Mouse (Mus musculus) ZHBTc4 (cell line): Measurements from ENCODE around the gene Gm17657.
"Not testable (repeated sequence)": the region's sequence is repeated elsewhere in the genome, so short reads cannot be mapped to it uniquely, and the experiment has no call there.

Experiments
- DNase-seq: peaks from one replicate; pipeline ENCODE4 v3.0.0-alpha.2; 2011; ENCODE audit warnings: low read depth, low spot score

The Gm17657 gene

DNA sequence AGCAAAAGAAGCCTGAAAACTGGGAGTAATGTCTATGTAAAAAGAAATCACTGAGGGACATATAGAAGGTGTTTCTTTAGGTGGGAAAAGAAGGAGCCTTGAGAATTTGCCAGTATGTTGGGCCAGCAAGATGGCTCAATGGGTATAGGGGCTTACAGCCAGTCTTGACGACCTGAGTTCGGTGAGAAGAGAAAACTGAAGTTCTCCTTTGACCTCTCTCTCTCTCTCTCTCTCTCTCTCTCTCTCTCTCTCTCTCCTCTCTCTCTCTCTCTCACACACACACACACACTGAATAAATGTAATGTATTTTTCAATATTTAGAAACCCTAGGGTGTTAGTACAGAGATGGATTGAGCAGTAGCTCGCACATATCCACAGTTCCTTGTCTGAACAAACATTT, 944 bp downstream of the Gm17657 start:
- DNase-seq, result no peak

- no peak for DNase-seq
Observed at GRCm38 (mm10) chr17:29545241-29545640, 4.2 kb downstream of the Gm17657 start.

- DNase-seq, result no peak
Observed at GRCm38 (mm10) chr17:29544064-29544463, 5.4 kb downstream of the Gm17657 start.

- no peak for DNase-seq
Observed at GRCm38 (mm10) chr17:29542831-29543690, 6.4 kb downstream of the Gm17657 start.

DNA sequence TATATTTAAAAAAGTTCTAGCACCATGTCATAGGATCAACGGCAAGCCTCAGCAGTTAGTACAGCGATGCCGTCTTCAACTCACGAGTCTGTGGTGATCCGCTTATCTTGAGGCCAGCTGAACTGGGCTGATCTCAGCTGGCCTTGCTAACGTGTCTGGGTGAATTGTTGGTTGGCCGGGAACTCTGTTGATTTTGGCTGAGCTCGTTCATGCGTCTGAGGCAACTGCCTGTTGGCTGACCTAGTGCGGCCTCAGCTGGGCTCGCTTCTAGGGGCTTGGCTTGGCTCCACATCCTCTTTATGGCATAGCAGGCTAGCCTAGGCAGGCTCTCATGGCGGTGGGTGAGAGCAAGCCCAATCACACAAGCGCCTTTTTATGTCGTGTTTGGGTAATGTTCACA, 8.0 kb downstream of the Gm17657 start:
- DNase-seq, result peak; percentile 18

DNA sequence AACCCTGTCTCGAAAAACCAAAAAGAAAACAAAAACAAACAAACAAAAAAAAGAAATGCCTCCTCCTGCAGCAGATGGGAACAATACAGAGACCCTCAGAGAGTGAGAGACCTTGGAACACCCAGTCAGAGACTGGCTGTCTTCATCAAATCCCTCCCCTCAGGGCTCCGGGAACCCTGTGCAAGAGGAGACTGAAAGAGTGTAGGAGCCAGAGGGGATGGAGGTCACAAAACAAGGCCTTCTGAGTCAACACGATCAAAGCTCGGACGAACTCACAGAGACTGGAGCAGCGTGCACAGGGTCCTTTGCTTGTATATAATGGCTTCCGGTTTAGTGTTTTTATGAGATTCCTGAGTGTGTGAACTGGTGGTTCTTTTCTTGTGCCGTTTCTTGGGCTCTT, 9.0 kb downstream of the Gm17657 start:
- DNase-seq, result no peak

GRCm38 (mm10) chr17:29533866-29534265, 15.6 kb downstream of the Gm17657 start:
- no peak for DNase-seq

- peak; percentile 21 for DNase-seq
Observed at GRCm38 (mm10) chr17:29531757-29532384, 17.6 kb downstream of the Gm17657 start.

GRCm38 (mm10) chr17:29531278-29531677, 18.2 kb downstream of the Gm17657 start:
- DNase-seq, result peak; percentile 89

GRCm38 (mm10) chr17:29530508-29530907, 18.9 kb downstream of the Gm17657 start:
- peak; percentile 56 for DNase-seq

DNA sequence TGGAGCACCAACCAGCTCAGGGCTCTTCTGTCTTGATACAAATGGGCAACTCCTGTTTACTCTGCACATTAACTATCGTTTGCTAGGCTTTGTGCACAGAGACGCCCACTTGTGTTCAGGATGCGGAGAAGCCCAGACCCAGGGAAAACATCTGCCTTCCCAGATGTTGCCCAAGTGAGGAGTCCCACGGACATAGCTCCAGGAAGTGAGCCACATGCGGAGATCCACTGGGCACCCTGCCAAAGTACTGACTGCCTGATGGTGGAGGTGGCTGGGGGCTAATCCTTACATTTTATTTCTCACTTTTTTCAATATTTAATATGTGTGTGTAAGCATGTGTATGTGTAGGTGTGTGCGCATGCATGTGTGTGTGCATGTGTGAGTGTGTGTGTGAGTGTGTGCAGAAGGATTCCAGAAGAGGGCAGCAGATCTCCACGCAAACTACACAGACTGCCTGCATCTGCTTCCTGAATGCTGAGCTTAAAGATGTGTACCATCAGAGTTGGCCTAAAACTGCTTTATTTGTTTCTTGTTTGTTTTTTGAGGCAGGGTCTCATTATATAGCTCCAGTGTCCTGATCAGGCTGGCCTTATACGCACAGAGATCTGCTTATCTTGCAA, 20.8 kb downstream of the Gm17657 start:
- DNase-seq, result peak; percentile 49

- peak; percentile 50 for DNase-seq
Observed at GRCm38 (mm10) chr17:29525613-29526012, 23.8 kb downstream of the Gm17657 start.

- DNase-seq, result peak; percentile 87
Observed at GRCm38 (mm10) chr17:29519731-29520130, 29.7 kb downstream of the Gm17657 start.

DNA sequence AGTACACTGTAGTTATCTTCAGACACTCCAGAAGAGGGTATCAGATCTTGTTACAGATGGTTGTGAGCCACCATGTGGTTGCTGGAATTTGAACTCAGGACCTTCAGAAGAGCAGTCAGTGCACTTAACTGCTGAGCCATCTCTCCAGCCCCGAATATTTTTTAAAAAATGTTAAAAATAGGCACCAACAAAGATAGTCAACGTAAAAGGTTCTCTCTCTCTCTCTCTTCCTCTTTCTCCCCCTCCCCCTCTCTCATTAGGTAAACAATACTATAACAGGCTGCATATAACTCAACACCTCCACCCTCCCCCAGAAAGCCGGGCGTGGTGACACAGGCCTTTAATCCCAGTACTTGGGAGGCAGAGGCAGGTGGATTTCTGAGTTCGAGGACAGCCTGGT, 30.8 kb downstream of the Gm17657 start:
- not testable (repeated sequence) for DNase-seq

- peak; percentile 87 for DNase-seq
Observed at GRCm38 (mm10) chr17:29514435-29514834, 35.0 kb downstream of the Gm17657 start.

- peak; percentile 85 for DNase-seq
Observed at GRCm38 (mm10) chr17:29513044-29513730, 36.3 kb downstream of the Gm17657 start.

GRCm38 (mm10) chr17:29510691-29511090, 38.7 kb downstream of the Gm17657 start:
- DNase-seq, result no peak

- DNase-seq, result peak; percentile 30
Observed at GRCm38 (mm10) chr17:29508927-29509608, 40.4 kb downstream of the Gm17657 start.

- peak; percentile 62 for DNase-seq
Observed at GRCm38 (mm10) chr17:29503700-29504099, 45.7 kb downstream of the Gm17657 start.

DNA sequence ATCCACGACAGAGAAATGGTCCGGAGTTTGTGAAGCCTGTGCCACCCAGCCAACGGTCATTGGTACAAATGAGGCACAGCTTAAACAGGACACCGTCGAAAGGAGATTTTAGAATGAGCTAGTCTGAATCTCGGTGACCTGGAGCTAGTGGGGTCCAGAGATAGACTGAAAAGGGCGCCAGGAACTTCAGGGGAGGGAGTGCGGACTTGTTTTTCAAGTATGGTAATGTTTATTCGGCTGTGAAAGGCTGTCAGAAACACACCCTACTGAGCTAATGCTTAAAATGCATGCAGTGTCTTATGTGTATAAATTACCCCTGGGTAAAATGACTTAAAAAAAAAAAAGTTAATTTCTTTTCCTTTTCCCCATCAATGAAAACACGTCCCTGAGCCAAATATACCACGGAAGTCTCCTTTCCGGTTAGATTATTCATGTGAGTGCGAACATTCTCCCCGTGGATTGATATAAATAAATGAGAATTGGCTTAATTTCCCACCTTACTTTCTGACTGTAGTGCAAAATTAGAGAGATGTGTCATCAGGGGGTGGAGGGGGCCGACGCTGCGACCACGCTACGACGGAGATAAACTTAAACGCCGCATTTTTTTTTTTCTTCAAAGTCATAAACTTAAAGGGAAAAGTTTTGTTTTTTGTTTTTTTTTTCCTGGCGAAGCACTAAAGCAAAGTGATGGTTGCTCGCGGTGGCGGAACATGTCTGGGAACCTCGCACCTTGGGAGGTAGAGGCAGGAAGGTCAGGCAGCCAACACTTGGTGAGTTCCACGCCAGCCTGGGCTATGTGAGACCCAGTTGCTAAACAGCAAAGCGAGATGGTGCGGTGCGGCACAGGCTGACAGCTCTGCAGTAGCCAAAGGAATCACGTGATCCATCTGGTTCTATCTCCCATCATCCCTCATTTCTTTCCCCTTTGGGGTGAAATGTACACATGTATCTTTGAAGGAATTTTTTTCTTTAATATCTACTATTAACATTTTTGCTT, 46.5 kb downstream of the Gm17657 start:
- no peak for DNase-seq
